Mouse (Mus musculus) right cerebral cortex, postnatal 36 days (tissue): ENCODE measurements around the gene Trip4.
"Not testable (repeated sequence)": the region's sequence is repeated elsewhere in the genome, so short reads cannot be mapped to it uniquely, and the experiment has no call there.

ENCODE experiments used
- DNase-seq, 2 experiments: peaks; one replicate each; pipeline ENCODE4 v3.0.0; 2022; ENCODE audit warnings: low spot score in 2 of 2, mixed read lengths in 1 of 2

The Trip4 gene

DNA sequence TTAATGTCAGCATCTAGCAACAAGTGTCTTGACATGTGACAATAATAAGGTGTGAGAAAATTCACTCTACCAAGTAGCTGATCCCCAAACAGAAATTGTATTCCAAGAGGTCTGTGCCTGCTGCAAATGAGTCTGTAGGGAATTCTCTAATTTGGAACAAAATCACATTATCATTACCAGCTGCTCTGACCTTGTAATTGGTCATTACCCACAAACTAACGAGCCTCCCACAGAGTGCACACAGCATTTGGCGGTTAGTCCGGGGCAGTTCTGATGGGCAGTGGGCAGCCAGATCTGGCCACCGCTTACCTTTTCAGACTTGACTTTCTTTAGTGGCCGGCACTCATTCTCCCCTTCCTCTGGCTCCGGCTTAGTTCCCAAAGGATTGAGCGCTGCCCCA, 114.3 kb downstream of the Trip4 start:
- no peak for DNase-seq

DNA sequence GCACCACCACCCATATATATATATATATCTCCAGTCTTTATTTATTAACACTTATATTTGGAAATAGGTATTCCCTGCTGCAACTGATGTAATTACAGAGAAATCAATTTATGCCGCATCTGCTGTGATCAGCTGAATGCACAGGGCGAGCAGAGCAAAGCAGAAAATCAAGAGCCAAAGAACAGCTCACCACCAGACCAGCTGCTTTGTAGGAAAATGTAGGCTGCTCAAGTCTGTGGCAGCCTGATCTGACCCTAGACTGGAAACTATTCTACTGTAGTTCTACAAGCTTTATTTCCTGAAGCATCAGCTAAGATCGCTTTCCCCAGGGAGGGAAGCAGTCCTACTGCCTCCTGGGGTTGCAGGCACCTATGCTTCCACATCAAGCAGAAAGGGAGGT, 115.1 kb downstream of the Trip4 start:
- no peak for DNase-seq

DNA sequence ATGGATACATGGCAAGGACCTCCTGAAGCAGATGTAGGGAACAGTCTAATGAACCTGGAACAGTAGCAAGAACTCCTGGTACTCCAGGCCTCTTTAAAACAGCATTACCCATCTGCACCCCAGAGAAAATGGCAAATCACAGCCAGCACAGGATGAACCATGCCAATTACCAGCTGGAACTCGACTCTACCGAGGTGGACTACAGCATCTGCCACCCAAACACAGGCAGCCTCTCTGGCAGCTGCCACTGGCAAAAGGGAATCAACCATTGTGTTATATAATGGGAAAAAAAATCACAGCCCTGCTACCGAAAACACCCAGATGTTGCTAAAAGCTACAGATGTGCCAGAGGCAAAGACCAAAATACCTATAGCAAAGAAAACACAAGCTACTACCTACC, 115.5 kb downstream of the Trip4 start:
- no peak for DNase-seq

DNA sequence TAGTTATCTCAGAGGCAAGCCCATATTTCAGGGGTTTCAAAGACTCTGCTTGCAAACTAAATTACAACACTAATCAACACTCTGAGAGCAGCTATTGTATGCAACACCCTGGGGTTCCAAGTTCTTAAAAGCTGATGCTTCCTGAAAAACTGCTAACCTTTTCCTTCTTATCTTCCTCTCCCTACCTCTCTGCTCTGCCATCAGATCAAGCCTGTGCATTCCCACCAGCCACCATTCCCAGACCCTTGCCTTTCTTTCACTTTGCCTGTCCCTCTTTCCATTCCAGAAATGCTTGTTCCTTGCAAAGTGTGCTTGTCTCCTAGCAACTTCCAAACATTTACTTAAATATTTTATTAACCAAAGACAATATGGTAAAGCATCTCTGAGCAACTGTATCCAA, 116.7 kb downstream of the Trip4 start:
- DNase-seq: no peak

DNA sequence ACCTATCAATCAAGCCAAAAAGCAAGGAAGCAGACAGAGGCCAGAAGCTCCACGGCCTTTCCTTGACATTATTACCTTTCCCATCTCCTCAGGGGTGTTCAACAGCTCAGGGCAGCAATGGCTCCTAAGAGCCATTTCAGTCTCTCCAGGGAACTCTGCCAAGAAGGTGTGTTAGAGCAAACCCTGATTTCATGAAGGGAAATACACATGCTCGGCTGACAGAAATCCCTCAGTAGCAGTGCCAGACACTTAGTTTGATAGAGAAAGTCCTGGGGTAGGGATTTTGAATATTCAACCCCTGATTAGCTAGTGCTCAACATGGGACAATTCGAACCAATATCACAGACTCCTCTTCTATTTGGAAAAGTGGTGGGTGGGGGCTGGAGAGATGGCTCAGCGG, 117.5 kb downstream of the Trip4 start:
- no peak for DNase-seq

DNA sequence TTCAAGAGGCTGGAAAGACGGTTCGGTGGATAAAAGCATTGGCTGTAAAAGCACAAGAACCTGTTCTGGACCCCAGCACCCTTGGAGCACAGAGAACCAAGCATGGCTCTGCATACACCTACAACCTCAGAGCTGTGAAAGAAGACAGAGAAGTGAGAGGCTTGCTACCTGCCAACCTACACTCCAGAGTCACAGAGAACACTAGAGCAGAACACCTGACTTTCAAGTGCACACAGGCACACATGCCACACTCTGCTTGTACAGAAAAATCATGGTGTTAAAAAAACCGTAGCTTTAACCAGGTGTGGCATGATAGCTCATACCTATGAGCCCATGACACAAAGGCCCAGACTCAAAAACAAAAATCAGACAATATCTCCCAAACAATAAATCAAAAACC, 118.8 kb downstream of the Trip4 start:
- no peak for DNase-seq

DNA sequence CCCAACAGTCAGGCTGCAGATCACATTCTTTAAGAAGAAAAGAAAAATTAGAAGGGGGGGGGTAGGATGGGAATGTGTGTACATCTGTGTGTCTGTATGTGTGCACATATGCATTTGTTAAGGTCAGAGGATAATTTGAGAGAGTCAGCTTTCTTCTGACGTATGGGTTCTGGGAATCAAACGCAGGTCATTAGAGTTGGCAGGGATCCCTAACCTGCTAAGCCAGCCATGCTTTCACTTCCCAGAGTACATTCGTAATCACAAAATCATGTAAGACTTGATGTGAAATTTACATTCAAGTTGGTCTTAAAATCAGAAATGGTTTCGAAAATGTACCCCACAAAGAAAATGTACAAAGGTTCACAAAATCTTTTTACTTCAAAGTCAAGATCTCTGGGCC, 120.0 kb downstream of the Trip4 start:
- no peak for DNase-seq

DNA sequence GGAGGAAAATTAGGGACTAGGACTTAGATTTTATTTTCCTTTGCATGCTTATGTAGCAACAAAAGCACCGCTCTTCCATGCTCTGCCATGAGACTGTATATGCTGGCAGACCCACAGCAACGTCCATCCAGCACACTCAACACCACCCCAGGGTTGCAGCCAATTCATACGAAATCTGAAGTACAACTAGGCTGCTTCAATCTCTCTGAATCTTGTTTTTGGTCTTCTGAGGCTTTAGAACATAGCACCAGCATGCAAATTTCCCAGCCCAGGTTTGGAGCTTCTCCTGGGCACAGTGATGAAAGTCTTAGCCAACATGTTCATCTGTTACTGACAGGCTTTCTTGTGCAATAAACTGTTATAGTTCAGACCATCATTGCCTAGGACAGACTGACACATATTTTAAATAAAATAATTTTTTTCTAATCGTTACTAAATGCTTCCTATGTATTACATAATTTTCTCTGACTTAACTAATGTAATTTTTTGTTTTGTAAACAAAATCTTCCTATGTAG, 120.7 kb downstream of the Trip4 start:
- no peak for DNase-seq

DNA sequence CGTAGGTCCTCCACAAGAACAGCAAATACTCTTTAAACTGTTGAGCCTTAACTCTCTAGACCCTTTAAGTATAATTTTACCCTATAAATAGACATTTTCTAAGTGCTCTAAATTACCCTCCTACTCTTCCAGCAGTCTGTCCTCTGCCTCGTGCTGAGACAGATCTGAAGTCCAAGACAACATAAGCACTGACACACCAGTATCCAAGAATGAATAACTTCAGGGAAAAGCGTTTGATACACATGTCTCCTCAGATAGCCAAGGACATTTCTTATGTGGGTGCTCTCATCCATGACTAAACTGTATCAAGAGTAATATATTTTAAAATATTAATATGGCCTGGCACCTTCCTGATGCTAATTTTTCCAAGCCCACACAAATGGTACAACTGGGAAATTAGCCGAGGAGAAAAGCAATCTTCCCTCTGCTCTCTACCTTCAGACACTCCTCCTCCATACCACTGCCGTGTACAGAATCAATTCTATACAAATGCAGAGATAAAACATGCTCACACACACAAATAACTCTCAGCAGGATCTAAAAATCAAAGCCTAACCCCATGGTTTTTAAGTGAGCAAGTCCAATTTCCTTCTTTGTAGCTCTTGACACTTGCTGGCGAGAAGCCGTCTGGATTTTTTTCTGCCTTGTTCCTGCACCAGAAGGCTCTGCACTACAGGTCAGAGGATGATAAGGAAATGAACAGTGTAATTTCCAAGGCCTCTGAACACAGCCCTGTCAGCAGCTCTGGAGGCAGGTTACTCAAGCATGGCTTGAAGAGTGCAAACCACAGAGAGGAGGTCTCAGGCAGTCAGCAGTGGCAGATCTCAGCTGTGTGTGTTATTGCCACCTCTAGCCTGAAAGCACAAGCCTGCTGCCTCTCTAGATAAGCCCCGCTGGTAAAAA, 121.5 kb downstream of the Trip4 start:
- DNase-seq: no peak

DNA sequence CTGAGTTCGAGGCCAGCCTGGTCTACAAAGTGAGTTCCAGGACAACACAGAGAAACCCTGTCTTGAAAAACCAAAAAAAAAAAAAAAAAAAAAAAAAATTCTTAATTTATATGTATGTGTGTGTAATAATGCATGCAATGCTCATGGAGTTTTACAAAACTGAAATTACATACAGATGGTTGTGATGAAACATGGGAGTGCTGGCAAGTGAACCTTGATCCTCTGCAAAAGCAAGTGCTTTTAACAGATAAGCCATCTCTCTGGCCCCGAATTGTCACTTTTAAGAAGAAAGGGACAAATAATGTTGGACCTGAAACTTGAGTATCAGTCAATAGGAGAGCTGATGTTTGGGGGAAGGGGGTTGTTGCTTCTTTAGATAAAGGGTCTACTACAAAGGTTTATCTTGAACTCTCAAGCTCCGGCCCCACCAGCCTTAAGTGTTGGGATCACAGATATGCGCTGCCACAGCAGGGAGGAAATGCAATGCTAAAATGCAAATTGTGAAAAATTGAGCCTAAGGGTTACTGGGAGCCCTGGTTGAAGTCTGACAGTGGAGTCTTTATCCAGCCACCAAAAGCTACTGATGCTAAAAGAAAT, 122.7 kb downstream of the Trip4 start:
- no peak for DNase-seq

DNA sequence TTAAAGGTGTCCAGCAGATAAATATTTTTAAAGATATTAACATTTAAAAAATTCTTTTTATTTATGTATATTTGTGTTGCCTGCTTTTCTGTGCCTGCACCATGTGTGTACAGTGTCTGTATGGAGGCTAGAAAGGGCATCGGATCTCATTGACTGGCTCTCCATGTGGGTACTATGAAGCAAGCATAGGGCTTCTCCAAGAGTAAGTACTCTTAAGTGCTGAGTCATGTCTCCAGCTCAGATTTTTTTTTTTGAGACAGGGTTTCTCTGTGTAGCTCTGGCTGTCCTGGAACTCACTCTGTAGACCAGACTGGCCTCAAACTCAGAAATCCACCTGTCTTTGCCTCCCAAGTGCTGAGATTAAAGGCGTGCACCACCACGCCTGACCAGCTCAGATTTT, 129.0 kb downstream of the Trip4 start:
- DNase-seq: not testable (repeated sequence)
